In the genomic region with DNA sequence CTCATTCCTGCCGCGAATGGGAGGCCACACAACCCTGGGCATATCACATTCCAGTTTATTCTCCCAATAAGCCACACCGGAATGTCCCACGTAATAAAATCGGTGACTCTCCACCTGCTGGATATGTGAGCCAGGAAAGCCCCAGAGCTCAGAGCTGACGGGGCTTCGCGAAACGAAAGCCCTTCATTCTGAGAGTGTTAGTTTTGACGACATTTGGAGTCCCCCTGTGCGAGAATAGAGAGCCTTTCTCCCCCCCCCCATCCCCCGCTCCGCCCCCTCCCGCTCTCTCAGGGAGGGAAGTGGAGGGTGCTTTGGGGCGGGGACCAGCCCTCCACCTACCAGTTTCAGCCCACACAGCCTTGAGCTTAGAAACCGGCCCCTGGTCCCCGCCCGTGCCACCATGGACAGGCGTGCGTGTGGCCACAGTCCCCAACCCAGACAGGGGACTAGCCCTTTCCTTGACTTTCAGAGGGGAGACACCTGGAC, we compare ENCODE assay signal across 8 mouse cellular contexts. TPM values are rescaled to one million over a fixed set of nuclear protein-coding genes. Genes with fewer than 3 reads are reported as not detected.
A peak's percentile ranks its signal among the peaks of the same experiment; 100 is the strongest.
DNase-seq lines count a peak whose midpoint lies in the region; ATAC-seq and TF ChIP-seq lines count a peak whose summit lies in the region.

No protein-coding gene starts in this region.

- no peak for DNase-seq in layer of hippocampus, adult 2 months (ENCODE audit: low spot score in 2 of 2)
- no peak for DNase-seq in layer of hippocampus, postnatal 10 days (ENCODE audit: low spot score in 2 of 2)
- peak; percentile 53 for DNase-seq in embryo, embryonic 9.5 days (ENCODE audit: extremely low spot score)
- peak; percentile 28 for DNase-seq in lung, postnatal 0 days (ENCODE audit: low spot score)
- peak; percentile 59 to 61 for DNase-seq in spleen, postnatal 36 days (ENCODE audit: low spot score in 2 of 2)
- DNase-seq in gastrocnemius, adult 18-20 months (ENCODE audit: low spot score): no peak
- no peak for DNase-seq in left cerebral cortex, postnatal 10 days (ENCODE audit: extremely low spot score in 1 of 2, low spot score in 2 of 2)

- peak overlapping the region; percentile 48; the same call in 1 of the 2 replicates for H3K27ac ChIP-seq in layer of hippocampus, adult 2 months
- H3K27ac ChIP-seq in hindbrain, embryonic 13.5 days: no peak overlapping the region
- H3K27ac ChIP-seq in lung, postnatal 0 days (ENCODE audit: low read length): no peak overlapping the region

- H3K27me3 ChIP-seq in hindbrain, embryonic 13.5 days: peaks cover 84% of the 10 kb centered on the region
- peaks cover 16% of the 10 kb centered on the region; the same call in 1 of the 2 replicates for H3K27me3 ChIP-seq in lung, postnatal 0 days (replicated peaks; ENCODE audit: insufficient read depth, low read length)

- no peak for TF ChIP-seq CTCF in layer of hippocampus, adult 2 months (conservative IDR thresholded peaks at IDR 0.05)
- no peak for TF ChIP-seq CTCF in lung, postnatal 0 days (IDR thresholded peaks at IDR 0.05)

- H3K4me2 ChIP-seq in hindbrain, embryonic 13.5 days: peak overlapping the region; percentile 96
- H3K4me2 ChIP-seq in lung, postnatal 0 days (replicated peaks; ENCODE audit: low read depth, low read length): peak overlapping the region; percentile 100

- no peaks in the 10 kb centered on the region for H3K36me3 ChIP-seq in hindbrain, embryonic 13.5 days
- no peaks in the 10 kb centered on the region for H3K36me3 ChIP-seq in lung, postnatal 0 days (ENCODE audit: insufficient read depth, low read length)

- peak overlapping the region; percentile 60 for H3K4me3 ChIP-seq in layer of hippocampus, adult 2 months
- peak overlapping the region; percentile 48 for H3K4me3 ChIP-seq in hindbrain, embryonic 13.5 days
- peak overlapping the region; percentile 57 for H3K4me3 ChIP-seq in lung, postnatal 0 days (ENCODE audit: low read depth, low read length)

- no peak for TF ChIP-seq EP300 in lung, postnatal 0 days (IDR thresholded peaks at IDR 0.05)

- intact Hi-C loops in left cerebral cortex, postnatal 10 days (cut with DNase I): no loop called here

- H3K9me3 ChIP-seq in hindbrain, embryonic 13.5 days: no peaks in the 10 kb centered on the region
- no peaks in the 10 kb centered on the region for H3K9me3 ChIP-seq in lung, postnatal 0 days (ENCODE audit: low read length)

- WGBS in hindbrain, embryonic 13.5 days: 3% methylated on average over 20 of the region's 20 CpGs
- WGBS in lung, postnatal 0 days: 3% methylated on average over 15 of the region's 20 CpGs

- peaks cover 39% of the 10 kb centered on the region for H3K4me1 ChIP-seq in hindbrain, embryonic 13.5 days (replicated peaks)
- H3K4me1 ChIP-seq in lung, postnatal 0 days (ENCODE audit: insufficient read depth, low read depth, low read length): peaks cover 6% of the 10 kb centered on the region; the same call in 1 of the 2 replicates

- ATAC-seq in hindbrain, embryonic 13.5 days (ENCODE audit: low FRiP score): peak; percentile 58
- ATAC-seq in lung, postnatal 0 days: peak; percentile 58

- H3K9ac ChIP-seq in hindbrain, embryonic 13.5 days: peak overlapping the region; percentile 72
- H3K9ac ChIP-seq in lung, postnatal 0 days (replicated peaks; ENCODE audit: low read depth): peak overlapping the region; percentile 36; the same call in 1 of the 2 replicates

RNA-seq across cellular contexts. Expression of gene Cd247, which starts 56.0 kb away (rescaled TPM):
- not detected for total RNA-seq in layer of hippocampus, adult 2 months (2021)
- under 1 TPM; 0.20 to 0.25 TPM for total RNA-seq in layer of hippocampus, postnatal 10 days (2021)
- polyA plus RNA-seq in hindbrain, embryonic 13.5 days (2015; fragmentation: Nextera tagmentation; extraction: Ambion mirVana): 0.60 and 1.5 TPM in 2 replicates
- polyA plus RNA-seq in lung, postnatal 0 days (2015; fragmentation: Nextera tagmentation; extraction: Ambion mirVana): 1.3 and 1.5 TPM in 2 replicates
- under 1 TPM; 0.23 to 0.26 TPM for total RNA-seq in gastrocnemius, adult 18-20 months (2021)
- not detected for total RNA-seq in left cerebral cortex, postnatal 10 days (2021)

Comparison
In these comparisons a context has a peak if more than half of its experiments do, and no peak if none do; other contexts are left out.
1. DNase-seq: peak in embryo, embryonic 9.5 days (single experiment), lung, postnatal 0 days (single experiment) and spleen, postnatal 36 days (2 of 2); none in layer of hippocampus, adult 2 months (0 of 2), layer of hippocampus, postnatal 10 days (0 of 2), gastrocnemius, adult 18-20 months (single experiment) and left cerebral cortex, postnatal 10 days (0 of 2).
2. Peak in every context shown above with its lines, with median percentiles within 50 percentile points of each other: H3K4me3 ChIP-seq.